Mouse (Mus musculus) olfactory bulb, adult 2 months (tissue): ENCODE measurements at regions not wholly inside any gene's neighbourhood (a gene's known extent, or its start where the extent isn't known, plus 50 kb on each side); places are given as distances from the start of the nearest gene placed in this dataset.

ENCODE experiments used
- CTCF ChIP-seq: fragments of 200-500 bp; IDR thresholded peaks from 2 replicates; pipeline ENCODE4 v1.5.1; 2012; ENCODE audit warnings: low read depth, mild to moderate bottlenecking, low read length, moderate library complexity; ENCODE audit not compliant: insufficient read depth
- POLR2A ChIP-seq: fragments of 200-500 bp; IDR thresholded peaks from 2 replicates; pipeline ENCODE4 v1.6.1; 2012; ENCODE audit warnings: mild to moderate bottlenecking, low read depth, low read length, moderate library complexity; ENCODE audit not compliant: insufficient read depth

- TF ChIP-seq POLR2A (no peak), CTCF (no peak)
Measured at GRCm38 (mm10) chr1:81795399-81795798, 437.5 kb upstream of the Gm9747 start.
